Mouse (Mus musculus) cerebellum, adult 9-11 months (tissue): ENCODE measurements around the gene Unc5cl.

ENCODE experiments used
- DNase-seq: peaks from one replicate; pipeline ENCODE4 v3.0.0; 2022

Gene Unc5cl

DNA sequence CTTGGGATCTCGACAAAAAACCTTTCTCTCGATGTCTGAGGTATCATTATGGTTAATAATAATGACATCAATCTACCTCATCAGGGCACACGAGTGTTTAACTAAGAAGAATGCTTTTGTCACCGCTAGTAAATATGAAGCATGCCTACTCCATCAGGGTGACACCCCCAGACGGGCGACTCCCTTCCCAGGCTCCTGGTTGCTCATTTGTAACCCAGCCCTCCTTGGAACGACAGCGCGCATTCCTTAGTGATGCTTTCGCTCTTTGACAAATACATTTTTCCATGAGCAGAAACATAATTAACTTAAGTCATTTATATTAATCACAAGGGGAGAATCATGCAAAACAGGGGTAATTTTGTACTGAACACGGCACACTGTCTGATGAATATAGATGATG lies 88.0 kb downstream of the Unc5cl start:
- no peak for DNase-seq

DNA sequence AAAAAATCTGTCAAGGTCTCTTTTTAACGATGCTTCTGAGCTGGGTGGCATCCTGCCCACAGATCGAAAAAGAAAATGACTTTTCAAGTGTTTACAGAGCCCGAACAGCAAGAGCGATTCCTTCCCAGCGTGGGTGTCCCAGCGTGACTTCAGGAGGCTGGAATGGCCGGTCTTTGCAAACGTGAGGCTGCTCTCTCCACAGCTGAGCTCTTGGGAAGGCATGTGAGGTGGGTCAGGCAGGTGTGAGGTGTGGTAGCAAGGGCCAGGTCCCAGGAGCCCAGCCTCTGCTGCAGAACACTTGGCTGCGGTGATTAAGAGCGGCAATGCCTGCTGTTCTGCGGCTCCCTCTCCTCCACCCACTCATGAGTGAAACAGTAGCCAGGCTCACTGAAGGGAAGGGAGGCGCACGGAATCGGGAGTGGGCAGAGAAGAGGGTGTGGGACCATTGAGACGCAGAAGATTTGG lies 88.6 kb downstream of the Unc5cl start:
- peak; percentile 52 for DNase-seq

DNA sequence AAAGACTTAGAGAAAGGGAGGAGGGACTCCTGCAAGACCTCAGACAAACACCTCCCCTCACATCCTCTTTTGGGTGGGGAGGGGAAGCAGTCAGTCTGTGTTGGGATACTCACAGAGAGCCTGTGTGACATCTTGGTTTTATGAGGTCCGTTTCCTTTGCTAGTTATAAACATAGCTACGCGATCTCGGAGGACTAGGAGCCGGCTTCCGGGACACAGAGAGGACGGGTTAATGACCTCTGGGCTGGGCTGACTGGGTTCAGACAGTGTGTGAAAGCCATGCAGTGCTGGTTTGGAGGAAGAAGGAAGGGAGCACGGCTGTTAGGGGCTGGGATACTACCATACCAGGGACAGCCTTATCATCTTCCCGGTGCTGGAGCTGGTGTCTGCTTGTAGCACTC lies 90.0 kb downstream of the Unc5cl start:
- no peak for DNase-seq

DNA sequence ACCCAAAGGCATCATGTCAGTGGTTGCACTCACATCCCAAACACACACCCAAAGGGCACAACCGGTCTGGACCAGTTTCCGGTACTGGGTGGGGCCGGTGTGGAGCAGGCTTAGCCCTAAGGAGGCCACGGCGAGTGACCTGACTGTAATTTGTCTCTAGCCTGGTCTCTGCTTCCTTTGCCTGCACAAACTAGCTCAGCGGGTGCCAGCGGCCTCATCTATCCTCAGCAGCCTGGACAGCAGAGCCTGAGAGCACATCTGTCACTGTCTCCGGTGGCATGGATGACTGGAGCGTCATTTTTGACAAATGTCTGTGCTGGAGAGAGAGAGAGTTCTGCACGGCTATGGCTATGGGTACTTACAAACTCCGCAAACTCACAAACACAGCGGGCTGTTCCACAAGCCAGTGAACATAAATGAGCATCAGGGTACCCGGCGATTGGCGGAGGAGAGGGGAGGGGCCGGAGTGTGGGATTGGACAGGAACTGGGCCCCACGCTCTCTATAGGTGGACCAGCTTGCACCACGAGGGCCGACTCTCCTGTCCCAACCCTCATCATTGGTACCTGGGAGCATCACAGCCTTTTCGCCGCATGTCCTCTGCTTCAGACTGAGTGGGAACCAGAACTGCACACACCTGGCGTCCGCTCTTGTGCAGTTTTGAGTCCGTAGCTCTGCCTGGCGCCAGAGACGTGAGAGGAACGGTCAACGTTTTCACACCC lies 90.7 kb downstream of the Unc5cl start:
- DNase-seq: no peak

DNA sequence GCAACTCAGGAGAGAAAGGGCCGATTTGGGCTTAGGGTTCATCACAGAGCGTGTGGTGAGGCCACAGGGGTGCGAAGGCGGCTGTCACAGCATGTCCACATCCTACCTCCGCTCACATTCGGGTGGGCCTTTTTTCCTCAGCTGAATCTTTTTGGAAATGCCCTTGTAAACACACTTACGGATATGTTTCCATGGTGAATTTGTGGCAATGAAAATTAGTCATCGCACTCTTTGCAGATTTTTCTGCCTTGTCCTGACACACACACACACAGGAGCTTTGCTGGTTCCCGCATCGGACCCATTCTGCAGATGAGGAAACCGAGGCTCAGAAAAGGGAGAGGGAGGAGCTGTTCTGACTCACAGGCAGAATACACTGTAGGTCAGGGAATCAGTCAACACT lies 91.3 kb downstream of the Unc5cl start:
- DNase-seq: no peak

DNA sequence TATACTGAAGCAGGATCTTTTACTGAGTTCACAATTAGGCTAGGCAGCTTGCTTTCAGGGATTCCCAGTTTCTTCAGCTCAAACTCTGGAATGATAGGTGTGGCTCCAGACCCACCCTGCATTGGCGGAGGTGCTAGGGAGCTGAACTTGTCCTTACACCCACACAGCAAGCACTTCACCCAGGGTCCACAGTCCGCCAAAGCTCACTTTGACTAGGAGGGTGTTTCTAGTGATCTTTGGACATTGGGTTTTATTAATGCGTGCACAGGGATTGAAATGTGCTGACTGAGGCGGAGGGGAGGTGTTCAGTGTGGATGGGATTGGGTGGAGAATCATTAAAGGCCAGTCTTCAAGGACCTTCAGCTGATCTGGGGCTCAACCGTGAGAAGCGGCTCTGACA lies 93.0 kb downstream of the Unc5cl start:
- DNase-seq: no peak

DNA sequence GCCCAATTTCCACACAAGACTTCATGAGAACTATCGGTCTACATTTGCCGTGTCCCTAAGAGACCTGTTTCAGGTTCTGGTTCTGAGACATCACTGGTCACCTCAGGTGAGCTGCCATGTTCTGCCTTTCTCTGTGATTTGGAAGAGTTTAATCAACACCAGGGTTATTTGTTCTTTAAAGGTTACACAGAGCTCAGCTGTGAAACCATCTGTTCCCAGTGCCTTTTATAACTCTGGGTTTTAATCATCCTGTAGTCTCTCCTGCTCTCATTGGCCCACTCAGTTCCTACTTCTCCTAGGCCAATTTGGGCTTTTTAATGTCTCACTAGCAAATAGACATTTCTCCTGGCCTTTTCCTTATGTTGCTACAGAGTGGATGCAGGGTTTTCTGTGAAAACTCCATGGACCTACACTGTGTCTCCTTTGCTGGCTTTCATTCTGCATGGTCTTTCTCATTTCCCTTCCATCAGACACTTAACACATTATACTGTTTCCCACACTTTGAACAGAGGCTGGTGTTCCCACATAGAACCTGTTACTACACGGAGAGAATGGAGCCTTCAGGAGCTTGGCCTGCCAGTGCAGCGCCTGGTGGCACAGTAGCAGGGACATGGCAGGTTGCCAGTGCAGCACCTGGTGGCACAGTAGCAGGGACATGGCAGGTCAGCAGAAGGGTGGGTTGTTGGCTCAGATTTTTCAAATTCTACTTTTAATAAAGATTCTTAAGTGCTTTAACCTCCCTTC lies 97.3 kb downstream of the Unc5cl start:
- peak; percentile 92 for DNase-seq

DNA sequence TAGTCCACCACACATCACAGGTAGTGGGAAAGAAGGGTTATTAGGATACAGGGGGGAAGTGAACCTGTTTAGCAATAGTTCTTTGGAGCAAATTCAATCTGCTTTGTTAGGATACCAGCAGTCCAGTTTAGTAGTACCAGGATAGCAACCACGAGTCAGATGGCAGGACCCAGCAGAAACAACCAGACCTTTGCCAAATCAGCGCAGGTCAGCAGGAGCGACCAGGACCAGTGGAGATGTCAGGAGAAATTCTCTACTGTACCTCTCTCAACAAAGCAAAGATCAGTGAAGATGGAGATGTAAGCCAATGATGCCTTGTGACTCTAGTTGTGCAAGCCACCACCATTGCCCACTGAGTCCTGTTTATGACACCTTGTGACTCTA lies 97.8 kb downstream of the Unc5cl start:
- DNase-seq: peak; percentile 77

DNA sequence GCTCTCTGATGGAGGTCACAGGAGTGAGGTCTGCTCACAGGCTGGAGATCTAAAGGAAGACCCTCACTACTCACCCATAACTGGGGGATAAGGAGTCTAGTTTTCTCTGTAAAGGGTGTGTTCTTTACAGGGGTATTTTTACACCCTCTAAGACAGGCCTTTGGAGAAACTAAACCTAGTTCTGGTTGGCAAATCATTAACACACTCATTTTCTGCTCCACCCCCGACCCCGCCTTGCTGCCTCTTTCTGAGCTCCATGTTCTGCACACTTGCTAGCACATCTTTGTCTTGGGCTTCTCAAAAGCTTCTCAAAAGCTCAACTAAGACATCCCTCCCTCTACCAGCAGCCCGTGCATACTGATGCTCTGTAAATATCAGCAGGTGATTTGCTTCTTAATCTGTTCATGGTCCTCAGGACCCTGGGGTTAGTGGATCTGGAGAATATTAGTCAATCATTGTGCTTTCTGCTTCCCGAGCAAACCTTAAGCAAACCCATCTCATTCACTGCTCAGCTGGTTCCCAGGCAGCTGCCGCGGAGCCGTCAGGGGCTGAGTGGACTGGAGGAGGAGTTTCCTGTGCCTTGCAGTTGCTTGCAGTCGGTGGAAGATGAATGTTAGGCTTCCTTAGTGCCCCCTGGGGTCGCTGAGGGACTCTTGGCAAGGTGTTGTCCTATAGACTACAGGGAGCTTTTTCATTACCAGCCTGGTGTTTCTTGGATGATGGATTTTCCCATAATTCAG lies 101.7 kb downstream of the Unc5cl start:
- DNase-seq: no peak

DNA sequence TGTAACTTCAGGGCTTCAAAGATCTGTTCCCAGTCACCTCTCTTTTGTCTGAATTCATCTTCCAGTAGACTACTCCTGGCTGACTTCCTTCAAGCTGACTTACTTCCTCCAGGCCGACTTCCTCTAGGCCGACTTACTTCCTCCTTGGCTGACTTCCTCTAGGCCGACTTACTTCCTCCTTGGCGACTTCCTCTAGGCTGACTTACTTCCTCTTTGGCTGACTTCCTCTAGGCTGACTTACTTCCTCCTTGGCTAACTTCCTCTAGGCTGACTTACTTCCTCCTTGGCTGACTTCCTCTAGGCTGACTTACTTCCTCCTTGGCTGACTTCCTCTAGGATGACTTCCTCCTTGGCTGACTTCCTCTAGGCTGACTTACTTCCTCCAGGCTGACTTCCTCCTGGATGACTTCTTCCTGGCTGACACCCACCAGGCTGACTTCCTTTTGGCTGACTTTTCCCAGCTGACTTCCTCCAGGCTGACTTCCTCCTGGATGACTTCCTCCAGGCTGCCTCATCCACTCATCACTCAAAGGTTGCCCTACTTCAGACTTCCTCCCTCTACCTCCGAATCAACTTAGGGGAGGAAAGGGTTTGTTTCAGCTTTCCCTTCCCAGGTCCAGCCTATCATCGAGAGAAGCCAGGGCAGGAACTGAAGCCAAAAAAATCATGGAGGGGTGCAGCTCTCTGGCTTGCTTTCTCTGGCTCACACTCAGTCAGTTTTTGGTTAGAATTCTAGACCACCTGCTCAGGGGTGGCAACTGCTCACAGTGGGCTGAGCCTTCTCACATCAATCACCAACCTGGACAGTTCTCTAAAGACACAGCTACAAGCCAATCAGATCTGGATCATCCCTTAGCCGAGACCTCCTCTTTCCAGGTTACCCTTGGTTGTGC lies 103.4 kb downstream of the Unc5cl start:
- DNase-seq: no peak

DNA sequence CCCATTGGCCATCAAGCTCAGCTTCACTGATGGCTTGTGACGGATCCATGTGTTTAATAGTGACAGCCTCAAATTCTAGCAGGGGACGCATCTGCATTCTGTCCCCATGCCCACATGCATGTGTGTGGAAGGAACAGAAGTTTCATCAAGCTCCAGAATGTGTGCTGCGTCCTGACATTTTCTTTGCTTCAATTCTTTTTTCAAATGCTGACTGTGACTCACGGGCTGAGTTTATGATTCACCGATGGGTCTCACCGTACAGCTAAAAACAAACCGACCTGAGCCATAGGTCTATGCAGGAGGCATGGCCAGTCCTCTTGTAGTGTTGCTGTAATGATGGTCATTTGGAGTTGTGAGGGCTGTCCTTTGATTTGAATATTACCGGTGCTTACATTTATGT lies 110.2 kb downstream of the Unc5cl start:
- no peak for DNase-seq

DNA sequence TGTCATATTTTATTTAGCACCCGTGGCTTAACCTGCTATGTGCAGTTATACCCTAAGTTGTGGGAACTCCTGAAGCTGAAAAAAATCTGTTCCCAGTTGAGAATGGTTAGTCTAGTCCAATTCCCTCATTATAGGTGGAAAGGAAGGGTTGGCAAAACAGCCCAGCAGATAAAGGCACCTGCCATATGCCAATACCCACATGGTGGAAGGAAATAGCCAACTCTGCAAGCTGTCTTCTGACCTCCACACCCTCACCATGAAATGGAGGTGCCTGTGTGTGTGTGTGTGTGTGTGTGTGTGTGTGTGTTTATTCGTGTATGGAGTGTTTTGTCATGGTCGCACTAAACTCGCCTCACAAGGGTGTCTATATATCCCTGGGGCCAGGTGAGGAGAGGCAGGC lies 115.0 kb downstream of the Unc5cl start:
- DNase-seq: peak; percentile 65

DNA sequence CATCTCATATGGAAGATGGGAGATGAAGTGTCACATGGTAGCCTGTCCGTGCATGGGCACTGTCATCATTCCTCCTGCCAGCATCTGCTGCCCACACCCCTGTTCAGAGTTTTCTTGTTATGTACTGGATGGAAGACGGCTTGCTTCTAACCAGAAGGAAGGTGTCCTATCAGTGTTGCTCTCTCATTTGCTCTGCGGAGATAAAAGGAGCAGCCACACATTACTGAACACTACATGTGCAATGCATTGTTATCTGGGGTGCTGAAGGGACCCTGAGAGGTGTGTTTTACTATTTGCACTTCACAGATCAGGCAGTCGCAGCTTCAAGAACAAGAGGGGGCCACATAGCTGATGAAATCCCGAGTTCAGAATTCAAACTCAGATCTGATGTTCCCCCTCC lies 126.5 kb downstream of the Unc5cl start:
- no peak for DNase-seq

DNA sequence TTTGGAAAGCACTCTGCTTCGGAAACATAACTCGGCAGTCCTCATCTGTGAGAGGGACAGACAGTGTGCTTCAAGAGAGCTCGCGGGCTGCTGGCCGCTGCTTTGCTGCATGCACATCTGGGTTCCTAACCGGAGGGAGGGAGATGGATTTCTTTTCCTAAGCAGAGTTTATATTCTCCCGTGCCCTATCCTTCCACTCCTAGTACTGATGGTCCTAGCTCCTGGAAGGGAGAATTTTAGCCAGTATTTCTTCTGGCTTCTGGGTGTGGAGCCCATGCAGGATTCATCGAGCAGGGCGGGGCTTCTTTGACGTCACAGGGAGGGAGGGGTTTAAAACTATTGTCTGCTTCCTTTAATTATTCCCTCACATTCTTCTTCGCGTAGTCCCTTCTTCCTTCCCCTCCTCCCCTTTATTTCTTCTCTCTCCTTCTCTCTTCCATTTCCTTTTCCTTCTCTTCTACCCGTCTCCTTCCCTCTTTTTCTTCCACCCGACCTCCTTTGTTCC lies 127.8 kb downstream of the Unc5cl start:
- no peak for DNase-seq

DNA sequence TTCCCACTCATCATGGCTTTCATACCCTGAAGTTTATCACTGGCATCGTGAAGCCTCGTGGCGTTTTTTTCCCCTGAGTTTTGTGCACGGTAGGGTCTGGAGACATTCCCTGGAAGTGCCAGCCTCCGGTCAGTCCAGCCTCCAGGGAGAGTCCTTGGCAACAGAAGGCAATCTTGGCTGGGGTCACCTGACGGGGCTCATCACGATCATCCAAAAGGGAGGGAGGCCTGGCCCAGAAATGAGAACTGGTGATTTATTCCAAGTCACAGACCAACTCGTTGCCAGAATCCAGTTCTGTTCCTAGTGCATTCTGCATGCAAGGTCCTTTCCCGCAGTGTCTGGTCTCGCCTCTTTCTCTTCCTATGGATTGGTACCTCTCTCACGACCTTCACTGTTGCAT lies 128.7 kb downstream of the Unc5cl start:
- DNase-seq: peak; percentile 75

DNA sequence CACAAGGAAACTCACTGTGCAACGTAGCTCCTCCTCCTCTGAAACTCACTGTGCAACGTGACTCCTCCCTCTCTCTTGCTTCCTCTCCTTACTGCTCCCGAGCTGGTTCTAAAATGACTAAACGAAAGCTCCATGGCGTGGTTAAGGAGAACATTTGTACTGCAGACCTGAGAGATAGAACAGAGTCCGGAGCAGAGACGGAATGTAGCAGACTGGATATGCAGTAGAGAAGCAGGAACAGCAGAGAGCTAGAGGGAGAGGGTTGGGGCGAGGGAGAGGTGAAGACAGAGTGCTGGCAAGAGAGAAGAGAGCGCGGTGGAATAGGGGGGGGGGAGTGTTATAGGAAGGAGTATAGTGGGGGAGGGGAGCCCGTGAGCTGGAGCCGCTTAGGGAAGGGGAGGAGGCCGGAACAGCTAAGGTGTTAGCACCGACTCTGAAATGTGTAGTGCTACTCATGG lies 131.2 kb downstream of the Unc5cl start:
- no peak for DNase-seq

DNA sequence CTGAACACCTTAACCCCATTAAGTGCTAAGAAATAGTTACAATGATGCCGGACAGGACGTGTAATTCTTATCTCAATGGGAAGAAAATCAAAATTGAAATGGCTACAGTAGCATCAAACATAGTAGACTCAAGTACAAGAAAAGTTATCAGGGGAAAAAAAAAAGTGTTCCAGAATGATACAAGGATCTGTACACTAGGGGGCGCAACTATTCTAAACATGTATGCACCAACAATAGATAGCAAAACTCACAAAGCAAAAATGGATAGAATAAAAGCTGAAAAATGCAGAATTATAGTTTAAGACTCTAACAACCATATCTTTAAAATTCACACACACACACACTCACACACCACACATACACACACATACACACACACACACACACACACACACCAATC lies 134.0 kb downstream of the Unc5cl start:
- no peak for DNase-seq
